Mouse (Mus musculus) MN1 (cell line): ENCODE measurements around the gene Lmbrd1.
"Not testable (repeated sequence)": the region's sequence is repeated elsewhere in the genome, so short reads cannot be mapped to it uniquely, and the experiment has no call there.

Experiments
- DNase-seq: peaks from one replicate; pipeline ENCODE4 v3.0.0-alpha.2; 2016; ENCODE audit warnings: low spot score

The Lmbrd1 gene

GRCm38 (mm10) chr1:24729784-24730183 lies 51.4 kb downstream of the Lmbrd1 start:
- DNase-seq = no peak

- DNase-seq = no peak
Measured at GRCm38 (mm10) chr1:24732286-24732685, 53.9 kb downstream of the Lmbrd1 start.

GRCm38 (mm10) chr1:24734866-24735265 lies 56.4 kb downstream of the Lmbrd1 start:
- DNase-seq = no peak

- DNase-seq = no peak
Measured at GRCm38 (mm10) chr1:24740903-24741302, 62.5 kb downstream of the Lmbrd1 start.

- no peak for DNase-seq
Measured at GRCm38 (mm10) chr1:24741552-24741951, 63.1 kb downstream of the Lmbrd1 start.

GRCm38 (mm10) chr1:24743191-24743924 lies 64.9 kb downstream of the Lmbrd1 start:
- no peak for DNase-seq

GRCm38 (mm10) chr1:24752715-24753114 lies 74.3 kb downstream of the Lmbrd1 start:
- no peak for DNase-seq

- DNase-seq = no peak
Measured at GRCm38 (mm10) chr1:24758516-24758915, 80.1 kb downstream of the Lmbrd1 start.

- no peak for DNase-seq
Measured at GRCm38 (mm10) chr1:24766466-24766865, 88.0 kb downstream of the Lmbrd1 start.

GRCm38 (mm10) chr1:24767197-24767596 lies 88.8 kb downstream of the Lmbrd1 start:
- not testable (repeated sequence) for DNase-seq

- no peak for DNase-seq
Measured at GRCm38 (mm10) chr1:24773642-24774041, 95.2 kb downstream of the Lmbrd1 start.

- no peak for DNase-seq
Measured at GRCm38 (mm10) chr1:24776576-24776975, 98.1 kb downstream of the Lmbrd1 start.

GRCm38 (mm10) chr1:24793168-24793567 lies 114.7 kb downstream of the Lmbrd1 start:
- no peak for DNase-seq

GRCm38 (mm10) chr1:24807971-24808370 lies 129.5 kb downstream of the Lmbrd1 start:
- peak; percentile 91 for DNase-seq
